Mouse (Mus musculus) limb, embryonic 12.5 days (tissue): ENCODE measurements around the gene Jmjd1c. TPM values are rescaled to one million over a fixed set of nuclear protein-coding genes. Genes with fewer than 3 reads are reported as not detected.
A peak's percentile ranks its signal among the peaks of the same experiment; 100 is the strongest.
"Not testable (repeated sequence)": the region's sequence is repeated elsewhere in the genome, so short reads cannot be mapped to it uniquely, and the experiment has no call there.

Experiments used
- ATAC-seq: fragments of 200-750 bp; cut with Nextera tagmentation; 2 replicates; pipeline ENCODE4 v1.8.0; 2017; ENCODE audit warnings: low read depth, moderate TSS enrichment; ENCODE audit not compliant: insufficient number of reproducible peaks, insufficient read depth, low FRiP score, low TSS enrichment
- H3K27ac ChIP-seq: fragments of 300-500 bp; sonication (generic); 2 replicates; pipeline ENCODE4 v1.5.1; 2016; ENCODE audit warnings: mild to moderate bottlenecking, moderate library complexity
- H3K27me3 ChIP-seq: fragments of 300-500 bp; sonication (generic); 2 replicates; pipeline ENCODE4 v1.6.1; 2016; ENCODE audit warnings: mild to moderate bottlenecking, moderate library complexity
- H3K36me3 ChIP-seq: fragments of 300-500 bp; sonication (generic); 2 replicates; pipeline ENCODE4 v1.6.1; 2016; ENCODE audit warnings: mild to moderate bottlenecking, moderate library complexity
- H3K4me1 ChIP-seq: fragments of 300-500 bp; sonication (generic); replicated peaks from 2 replicates; pipeline ENCODE4 v1.6.1; 2016
- H3K4me2 ChIP-seq: fragments of 300-500 bp; sonication (generic); 2 replicates; pipeline ENCODE4 v1.6.1; 2016; ENCODE audit warnings: mild to moderate bottlenecking, moderate library complexity
- H3K4me3 ChIP-seq: fragments of 300-500 bp; sonication (generic); replicated peaks from 2 replicates; pipeline ENCODE4 v1.5.1; 2016; ENCODE audit warnings: mild to moderate bottlenecking
- H3K9ac ChIP-seq: fragments of 300-500 bp; sonication (generic); replicated peaks from 2 replicates; pipeline ENCODE4 v1.6.1; 2016; ENCODE audit warnings: mild to moderate bottlenecking, moderate library complexity
- H3K9me3 ChIP-seq: fragments of 300-500 bp; sonication (generic); 2 replicates; pipeline ENCODE4 v1.6.1; 2016; ENCODE audit warnings: mild to moderate bottlenecking, moderate library complexity
- WGBS: fragments of 180-500 bp; shearing (Covaris S2); methylation state at CpG from one replicate; pipeline ENCODE4 v1.1.7; 2016; 5-methylcytosine and 5-hydroxymethylcytosine counted together
- polyA plus RNA-seq: library from polyadenylated mRNA; unstranded; fragments of >200 nt; fragmentation: Nextera tagmentation; extraction: Ambion mirVana; gene quantifications from 2 replicates; pipeline ENCODE4 v1.2.1, GENCODE M21; 2016

The Jmjd1c gene
- polyA plus RNA-seq, 1 experiment from 2014 or later: 47.5 TPM

DNA sequence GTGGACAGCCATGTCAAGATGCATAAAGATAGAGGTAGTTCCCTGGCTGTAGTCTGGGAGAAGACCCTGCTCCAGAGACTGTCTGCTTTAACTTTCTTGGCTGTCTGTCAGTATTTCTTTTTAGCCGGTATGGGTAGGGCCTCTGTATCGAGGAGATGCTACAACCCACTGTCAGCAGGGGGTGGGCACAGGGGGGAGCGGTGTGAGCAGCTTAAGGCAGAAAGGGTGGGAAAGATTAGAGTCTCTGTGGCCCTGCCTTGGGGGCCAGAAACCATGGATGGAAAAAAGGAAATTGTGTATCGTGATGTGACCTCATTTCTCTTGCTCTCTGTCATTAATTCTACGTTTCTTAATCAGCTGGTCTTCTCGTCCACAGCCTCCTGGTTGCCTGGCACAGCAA, 10.5 kb downstream of the Jmjd1c start:
- H3K27ac ChIP-seq: no peak overlapping the region
- H3K9ac ChIP-seq: no peak overlapping the region
- no peak for ATAC-seq
- WGBS: 65% methylated on average over 6 of the region's 6 CpGs
- no peaks in the 10 kb centered on the region for H3K9me3 ChIP-seq
- 0 out of 2 replicates have a peak, but pooled peaks cover 2% of the 10 kb centered on the region for H3K27me3 ChIP-seq
- H3K4me2 ChIP-seq: no peak overlapping the region
- no peak overlapping the region for H3K4me3 ChIP-seq
- H3K36me3 ChIP-seq: no peaks in the 10 kb centered on the region
- H3K4me1 ChIP-seq: peaks cover 54% of the 10 kb centered on the region

GRCm38 (mm10) chr10:67107017-67107761, 11.3 kb downstream of the Jmjd1c start:
- H3K27ac ChIP-seq: no peak overlapping the region
- no peak overlapping the region for H3K4me3 ChIP-seq
- H3K9me3 ChIP-seq: no peaks in the 10 kb centered on the region
- no peak for ATAC-seq
- H3K36me3 ChIP-seq: no peaks in the 10 kb centered on the region
- H3K4me2 ChIP-seq: no peak overlapping the region
- H3K27me3 ChIP-seq: no peaks in the 10 kb centered on the region
- no peak overlapping the region for H3K9ac ChIP-seq
- 79% methylated on average over 9 of the region's 9 CpGs for WGBS
- H3K4me1 ChIP-seq: peaks cover 56% of the 10 kb centered on the region

GRCm38 (mm10) chr10:67108096-67108495, 12.2 kb downstream of the Jmjd1c start:
- H3K36me3 ChIP-seq: no peaks in the 10 kb centered on the region
- H3K27me3 ChIP-seq: no peaks in the 10 kb centered on the region
- no peak overlapping the region for H3K9ac ChIP-seq
- WGBS: 84% methylated on average over 9 of the region's 9 CpGs
- peaks cover 49% of the 10 kb centered on the region for H3K4me1 ChIP-seq
- no peak overlapping the region for H3K4me3 ChIP-seq
- H3K27ac ChIP-seq: no peak overlapping the region
- no peak for ATAC-seq
- no peak overlapping the region for H3K4me2 ChIP-seq
- H3K9me3 ChIP-seq: no peaks in the 10 kb centered on the region

- Histone ChIP-seq H3K36me3 (no peaks in the 10 kb centered on the region), H3K4me3 (no peak overlapping the region), H3K9ac (no peak overlapping the region), H3K27ac (no peak overlapping the region), H3K27me3 (no peaks in the 10 kb centered on the region), H3K4me2 (no peak overlapping the region), H3K9me3 (no peaks in the 10 kb centered on the region), H3K4me1 (peaks cover 46% of the 10 kb centered on the region)
- ATAC-seq: no peak
- 84% methylated on average over 5 of the region's 5 CpGs for WGBS
Observed at GRCm38 (mm10) chr10:67109635-67110034, 13.7 kb downstream of the Jmjd1c start.

- 74% methylated on average over 14 of the region's 14 CpGs for WGBS
- Histone ChIP-seq H3K4me1 (peaks cover 49% of the 10 kb centered on the region), H3K36me3 (no peaks in the 10 kb centered on the region), H3K27ac (no peak overlapping the region), H3K4me3 (no peak overlapping the region), H3K4me2 (no peak overlapping the region), H3K9me3 (no peaks in the 10 kb centered on the region), H3K9ac (no peak overlapping the region), H3K27me3 (no peaks in the 10 kb centered on the region)
- ATAC-seq: no peak
Observed at GRCm38 (mm10) chr10:67111044-67111798, 15.3 kb downstream of the Jmjd1c start.

DNA sequence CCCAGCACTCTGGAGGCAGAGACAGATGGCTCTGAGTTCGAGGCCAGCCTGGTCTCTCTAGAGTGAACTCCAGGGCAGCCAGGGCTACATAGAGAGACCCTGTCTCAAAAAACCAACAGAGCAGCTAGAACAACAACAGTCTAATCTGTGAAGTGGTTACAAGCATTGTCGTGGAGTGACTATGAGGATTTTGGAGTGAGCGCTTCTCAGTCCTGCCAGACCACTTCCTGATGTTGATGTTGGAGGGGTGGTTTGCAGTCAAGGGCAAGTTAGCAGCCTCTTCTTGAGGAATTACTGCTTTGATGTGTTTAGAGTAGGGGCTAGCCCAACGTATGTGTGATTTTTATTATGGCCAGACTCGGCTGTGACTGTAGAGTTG, 15.9 kb downstream of the Jmjd1c start:
- Histone ChIP-seq H3K4me3 (no peak overlapping the region), H3K9ac (no peak overlapping the region), H3K9me3 (no peaks in the 10 kb centered on the region), H3K27me3 (no peaks in the 10 kb centered on the region), H3K4me2 (no peak overlapping the region), H3K27ac (no peak overlapping the region), H3K4me1 (peaks cover 54% of the 10 kb centered on the region), H3K36me3 (no peaks in the 10 kb centered on the region)
- no peak for ATAC-seq
- 62% methylated on average over 5 of the region's 5 CpGs for WGBS

DNA sequence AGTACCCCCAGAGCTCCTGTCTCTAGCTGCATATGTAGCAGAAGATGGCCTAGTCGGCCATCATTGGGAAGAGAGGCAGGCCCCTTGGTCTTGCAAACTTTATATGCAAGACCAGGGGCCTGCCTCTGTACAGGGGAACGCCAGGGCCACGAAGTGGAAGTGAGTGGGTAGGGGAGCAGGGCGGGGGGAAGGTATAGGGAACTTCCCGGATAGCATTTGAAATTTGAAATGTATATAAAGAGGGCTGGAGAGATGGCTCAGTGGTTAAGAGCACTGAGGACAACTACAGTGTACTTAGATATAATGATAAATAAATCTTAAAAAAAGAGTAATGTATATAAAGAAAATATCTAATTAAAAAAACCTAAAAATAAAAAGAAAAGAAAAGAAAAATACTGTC, 17.0 kb downstream of the Jmjd1c start:
- not testable (repeated sequence) for ATAC-seq, H3K4me3 ChIP-seq, H3K9me3 ChIP-seq, H3K4me2 ChIP-seq, H3K27me3 ChIP-seq, H3K27ac ChIP-seq, H3K9ac ChIP-seq, H3K36me3 ChIP-seq
- peaks cover 57% of the 10 kb centered on the region for H3K4me1 ChIP-seq
- 83% methylated on average over 5 of the region's 5 CpGs for WGBS

GRCm38 (mm10) chr10:67113833-67114232, 17.9 kb downstream of the Jmjd1c start:
- peak overlapping the region; percentile 60; the same call in 1 of the 2 replicates for H3K27ac ChIP-seq
- H3K9me3 ChIP-seq: no peaks in the 10 kb centered on the region
- H3K4me1 ChIP-seq: peaks cover 57% of the 10 kb centered on the region
- no peak overlapping the region for H3K4me2 ChIP-seq
- 62% methylated on average over 11 of the region's 11 CpGs for WGBS
- no peaks in the 10 kb centered on the region for H3K27me3 ChIP-seq
- no peak overlapping the region for H3K9ac ChIP-seq
- H3K4me3 ChIP-seq: no peak overlapping the region
- ATAC-seq: no peak
- H3K36me3 ChIP-seq: no peaks in the 10 kb centered on the region

DNA sequence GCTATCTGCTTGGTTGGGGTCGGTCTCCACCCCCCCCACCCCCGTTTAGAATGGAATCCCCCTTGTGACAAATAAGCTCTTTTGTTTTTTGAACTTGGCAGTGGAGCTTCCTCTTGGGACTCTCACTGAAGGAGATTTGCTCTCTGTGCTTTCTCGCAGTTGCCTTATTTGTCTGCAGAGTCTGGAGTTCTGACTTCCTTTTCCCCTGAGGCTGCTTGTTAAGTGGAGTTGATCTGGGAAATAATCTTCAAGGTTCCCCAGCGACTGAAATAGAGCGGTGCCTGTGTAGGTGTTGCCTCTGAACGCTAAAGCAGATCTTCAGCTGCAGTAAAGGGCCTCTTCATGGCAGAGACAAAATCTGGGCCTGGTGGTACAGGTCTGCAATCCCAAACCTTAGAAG, 19.2 kb downstream of the Jmjd1c start:
- Histone ChIP-seq H3K27ac (peak overlapping the region; percentile 85), H3K9ac (no peak overlapping the region), H3K4me1 (peaks cover 64% of the 10 kb centered on the region), H3K4me2 (0 out of 2 replicates have a peak overlapping the region, but pooled peaks have one; percentile 19), H3K36me3 (no peaks in the 10 kb centered on the region), H3K9me3 (no peaks in the 10 kb centered on the region), H3K27me3 (no peaks in the 10 kb centered on the region), H3K4me3 (no peak overlapping the region)
- 8% methylated on average over 6 of the region's 6 CpGs for WGBS
- no peak; the same call in 1 of the 2 replicates for ATAC-seq

- Histone ChIP-seq H3K27ac (peak overlapping the region; percentile 85), H3K36me3 (no peaks in the 10 kb centered on the region), H3K4me2 (peak overlapping the region; percentile 19; the same call in 1 of the 2 replicates), H3K27me3 (no peaks in the 10 kb centered on the region), H3K9me3 (no peaks in the 10 kb centered on the region), H3K9ac (no peak overlapping the region), H3K4me3 (no peak overlapping the region), H3K4me1 (peaks cover 61% of the 10 kb centered on the region)
- peak; percentile 83 for ATAC-seq
- WGBS: 13% methylated on average over 5 of the region's 5 CpGs
Observed at GRCm38 (mm10) chr10:67115666-67116091, 19.8 kb downstream of the Jmjd1c start.

DNA sequence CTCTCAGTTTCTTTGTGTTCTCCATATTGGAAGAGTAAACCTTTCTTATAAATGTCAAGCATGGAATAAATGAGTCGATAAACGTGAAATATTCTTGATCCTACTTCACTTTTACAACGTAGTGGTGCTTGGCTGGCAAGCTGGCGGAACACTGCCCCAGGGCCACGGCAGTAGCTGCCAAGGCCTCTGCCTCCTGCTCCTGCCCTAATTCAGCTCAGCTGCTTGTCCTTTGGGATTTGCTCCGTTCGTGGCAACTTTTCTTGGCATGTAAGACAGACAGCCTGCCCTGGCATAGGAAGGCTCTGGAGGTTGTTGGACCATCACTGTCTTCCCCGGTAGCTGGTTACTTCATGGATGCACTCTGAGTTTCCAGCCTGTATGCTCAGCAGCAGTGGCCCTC, 20.3 kb downstream of the Jmjd1c start:
- Histone ChIP-seq H3K36me3 (no peaks in the 10 kb centered on the region), H3K9ac (no peak overlapping the region), H3K9me3 (no peaks in the 10 kb centered on the region), H3K4me3 (no peak overlapping the region), H3K27me3 (no peaks in the 10 kb centered on the region), H3K4me2 (peak overlapping the region; percentile 2; the same call in 1 of the 2 replicates), H3K27ac (0 out of 2 replicates have a peak overlapping the region, but pooled peaks have one; percentile 56), H3K4me1 (peaks cover 55% of the 10 kb centered on the region)
- ATAC-seq: no peak
- WGBS: 40% methylated on average over 8 of the region's 8 CpGs
